Mouse (Mus musculus): ENCODE results near the gene Rsl1d1.

- TF ChIP-seq CTCF (IDR thresholded peaks at IDR 0.05; ENCODE audit: low read depth) (no peak), EP300 (optimal IDR thresholded peaks at IDR 0.05) (no peak)
These were observed 6.1 kb downstream of the Rsl1d1 start for GRCm38 (mm10) chr16:11197052-11197451.

Measured in stomach, postnatal 0 days (tissue).